Mouse (Mus musculus): ENCODE results near the gene Nkain4.

DNA sequence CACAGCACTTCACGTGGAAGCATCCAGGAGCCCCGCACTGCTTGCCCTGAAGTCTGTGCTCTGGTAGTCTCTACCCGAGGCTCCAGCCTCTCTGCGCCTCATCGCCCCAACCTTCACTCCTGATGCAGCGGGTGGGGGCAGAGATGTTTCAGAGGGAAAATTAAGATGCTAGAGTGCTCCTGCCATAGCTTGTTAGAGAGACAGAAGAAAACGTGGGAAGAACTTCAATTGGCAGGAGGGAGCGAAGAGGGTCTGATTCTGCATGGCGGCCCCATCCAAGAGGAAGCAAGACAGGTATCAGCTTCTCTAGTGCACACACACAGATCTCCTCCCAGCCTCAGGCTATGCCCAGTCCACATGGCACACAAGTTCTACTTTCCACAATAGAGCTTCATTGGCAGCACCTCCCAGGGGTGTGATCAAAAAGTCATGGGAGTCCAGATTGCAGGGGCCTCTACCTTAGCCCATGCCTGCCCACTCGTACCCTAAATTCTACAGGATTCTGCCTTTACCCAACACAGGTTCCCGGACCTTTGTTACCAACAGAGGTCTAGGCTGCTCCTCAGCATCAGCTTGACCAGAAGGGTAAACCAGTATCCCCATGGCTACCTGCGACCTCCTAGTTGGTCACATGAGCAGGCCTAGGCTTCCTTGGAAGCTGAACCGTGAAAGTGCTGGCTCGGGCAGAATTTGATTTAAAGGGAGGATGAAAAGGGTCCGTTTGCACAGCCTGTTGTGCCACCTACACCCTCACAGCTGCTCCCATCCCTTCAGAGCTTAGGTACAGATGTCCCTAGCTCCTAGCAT is 57.5 kb downstream of the Nkain4 start:
- TF ChIP-seq CTCF (IDR thresholded peaks at IDR 0.05; ENCODE audit: insufficient read depth, low read length) (no peak), POLR2A (IDR thresholded peaks at IDR 0.05; ENCODE audit: borderline replicate concordance, extremely low read depth, low read depth, low read length) (no peak)
